Mouse (Mus musculus): ENCODE data around the gene Iffo1. TPM values are rescaled to one million over a fixed set of nuclear protein-coding genes. Genes with fewer than 3 reads are reported as not detected.
A peak's percentile ranks its signal among the peaks of the same experiment; 100 is the strongest.

Iffo1 gene
- polyA plus RNA-seq, 1 experiment from 2014 or later = 11.9 TPM

- 0% methylated on average over 39 of the region's 39 CpGs for WGBS
- Histone ChIP-seq H3K9me3 (replicated peaks) (no peaks in the 10 kb centered on the region), H3K9ac (peak overlapping the region; percentile 99), H3K4me2 (peak overlapping the region; percentile 98), H3K27me3 (no peaks in the 10 kb centered on the region), H3K36me3 (ENCODE audit: poor library complexity, severe bottlenecking) (peaks cover 70% of the 10 kb centered on the region), H3K4me3 (peak overlapping the region; percentile 96), H3K4me1 (peaks cover 64% of the 10 kb centered on the region), H3K27ac (peak overlapping the region; percentile 89)
- ATAC-seq = peak; percentile 39
These were observed 19.8 kb downstream of the Iffo1 start for GRCm38 (mm10) chr6:125164672-125165327.

- Histone ChIP-seq H3K27ac (peak overlapping the region; percentile 89), H3K9ac (peak overlapping the region; percentile 99), H3K4me2 (peak overlapping the region; percentile 98), H3K4me1 (peaks cover 59% of the 10 kb centered on the region), H3K27me3 (no peaks in the 10 kb centered on the region), H3K36me3 (ENCODE audit: poor library complexity, severe bottlenecking) (peaks cover 70% of the 10 kb centered on the region), H3K9me3 (replicated peaks) (no peaks in the 10 kb centered on the region), H3K4me3 (peak overlapping the region; percentile 96)
- peak; percentile 93 for ATAC-seq
- 2% methylated on average over 36 of the region's 36 CpGs for WGBS
These were observed 20.4 kb downstream of the Iffo1 start for GRCm38 (mm10) chr6:125165328-125165891.

DNA sequence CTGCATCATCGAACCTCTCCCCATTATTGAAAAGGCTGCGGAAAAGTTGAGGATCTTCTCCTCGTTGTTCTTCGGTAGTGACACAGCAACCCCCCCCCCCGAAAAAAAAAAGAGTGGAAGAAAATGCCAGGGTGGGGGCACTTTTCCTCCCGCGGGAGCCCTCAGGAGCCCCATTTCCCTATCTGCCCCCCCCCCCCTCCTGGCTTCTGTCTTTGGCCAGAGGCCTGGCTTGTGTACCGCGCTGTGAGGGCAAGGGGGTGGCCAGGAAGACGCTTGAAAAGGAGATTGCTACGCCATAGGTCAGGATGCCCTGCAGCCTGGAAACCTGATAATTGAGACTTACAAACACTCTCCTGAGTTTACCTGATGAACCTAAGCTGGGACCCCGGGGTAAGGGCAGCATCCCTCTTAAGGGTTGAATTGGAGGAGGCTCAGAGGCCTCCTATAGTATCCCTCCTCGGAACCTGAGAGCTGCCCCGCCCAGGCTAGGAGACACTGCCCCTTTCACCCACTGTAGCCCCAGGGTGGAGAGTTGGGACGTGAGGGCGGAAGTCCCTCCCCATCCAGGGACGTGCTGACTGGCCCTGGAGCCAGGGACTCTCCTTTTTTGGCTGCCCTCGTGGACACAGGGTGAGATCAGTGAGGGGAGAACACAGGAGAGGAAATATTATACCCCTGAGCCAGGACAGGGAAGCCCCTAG is 21.2 kb downstream of the Iffo1 start, which contains the start of gene Gapdh:
Gene Gapdh, minus strand, starts transcription at position 417 of the 701 bp plus-strand sequence.
- peak within 1 kb of the TSS; percentile 98 for H3K4me2 ChIP-seq
- WGBS = under 1% methylated on average over 17 of the region's 18 CpGs
- peak; percentile 4; the same call in 1 of the 2 replicates for ATAC-seq
- peak within 1 kb of the TSS; percentile 99 for H3K9ac ChIP-seq
- no peaks in the 10 kb centered on the region for H3K27me3 ChIP-seq
- peak within 1 kb of the TSS; percentile 89 for H3K27ac ChIP-seq
- H3K4me3 ChIP-seq = peak within 1 kb of the TSS; percentile 96
- peaks cover 52% of the 10 kb centered on the region for H3K4me1 ChIP-seq
- no peaks in the 10 kb centered on the region for H3K9me3 ChIP-seq (replicated peaks)
- H3K36me3 ChIP-seq (ENCODE audit: poor library complexity, severe bottlenecking) = peaks cover 70% of the 10 kb centered on the region

DNA sequence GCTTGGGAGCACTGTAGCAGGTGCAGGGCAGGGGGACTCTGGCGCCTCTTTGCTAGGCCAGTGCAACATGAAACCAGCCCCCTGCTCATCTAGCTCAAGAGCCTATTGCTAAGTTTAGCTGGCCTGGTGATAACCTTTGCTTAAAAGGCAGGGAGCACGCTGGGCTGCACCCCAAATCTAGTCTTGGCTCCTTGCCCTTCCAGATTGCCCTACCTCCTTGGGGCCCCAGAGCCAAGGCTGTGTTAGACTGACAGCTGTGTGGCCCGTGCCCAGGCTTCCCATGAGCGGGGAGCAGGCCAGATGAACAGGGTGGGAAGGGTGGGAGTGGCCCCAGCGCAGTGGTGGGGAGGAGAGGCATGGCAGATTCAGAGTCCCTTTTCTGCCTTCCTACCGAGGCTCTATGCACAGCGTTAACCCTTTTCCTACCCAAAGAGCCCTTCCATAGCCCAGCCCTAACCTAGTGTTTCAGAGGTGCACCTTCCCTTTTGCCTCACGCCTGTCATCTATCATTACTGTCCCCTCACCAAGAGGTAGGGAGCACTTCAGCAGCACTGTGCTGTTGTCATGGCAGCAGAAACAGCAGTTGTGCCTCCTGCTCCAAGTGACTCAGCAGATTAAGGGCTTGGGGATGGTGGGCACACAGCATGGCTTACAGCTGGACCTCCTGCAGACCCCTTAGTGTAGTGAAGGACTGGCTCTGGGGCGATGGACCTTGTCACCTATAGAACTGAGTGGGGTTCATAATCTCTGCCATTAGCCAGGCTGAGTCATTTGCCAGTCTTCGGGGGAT is 22.0 kb downstream of the Iffo1 start:
- Histone ChIP-seq H3K27ac (peak overlapping the region; percentile 89), H3K4me2 (peak overlapping the region; percentile 98), H3K9ac (peak overlapping the region; percentile 99), H3K4me3 (peak overlapping the region; percentile 96), H3K27me3 (no peaks in the 10 kb centered on the region), H3K9me3 (replicated peaks) (no peaks in the 10 kb centered on the region), H3K4me1 (peaks cover 45% of the 10 kb centered on the region), H3K36me3 (ENCODE audit: poor library complexity, severe bottlenecking) (peaks cover 72% of the 10 kb centered on the region)
- WGBS = 11% methylated on average over 10 of the region's 10 CpGs
- ATAC-seq = no peak

- H3K36me3 ChIP-seq (ENCODE audit: poor library complexity, severe bottlenecking) = peaks cover 72% of the 10 kb centered on the region
- H3K27me3 ChIP-seq = no peaks in the 10 kb centered on the region
- H3K4me2 ChIP-seq = no peak overlapping the region
- no peak for ATAC-seq
- 89% methylated on average over 14 of the region's 14 CpGs for WGBS
- H3K27ac ChIP-seq = no peak overlapping the region
- H3K4me3 ChIP-seq = no peak overlapping the region
- H3K9me3 ChIP-seq (replicated peaks) = no peaks in the 10 kb centered on the region
- H3K9ac ChIP-seq = no peak overlapping the region
- H3K4me1 ChIP-seq = peaks cover 38% of the 10 kb centered on the region
These were observed 23.0 kb downstream of the Iffo1 start for GRCm38 (mm10) chr6:125168086-125168485.

DNA sequence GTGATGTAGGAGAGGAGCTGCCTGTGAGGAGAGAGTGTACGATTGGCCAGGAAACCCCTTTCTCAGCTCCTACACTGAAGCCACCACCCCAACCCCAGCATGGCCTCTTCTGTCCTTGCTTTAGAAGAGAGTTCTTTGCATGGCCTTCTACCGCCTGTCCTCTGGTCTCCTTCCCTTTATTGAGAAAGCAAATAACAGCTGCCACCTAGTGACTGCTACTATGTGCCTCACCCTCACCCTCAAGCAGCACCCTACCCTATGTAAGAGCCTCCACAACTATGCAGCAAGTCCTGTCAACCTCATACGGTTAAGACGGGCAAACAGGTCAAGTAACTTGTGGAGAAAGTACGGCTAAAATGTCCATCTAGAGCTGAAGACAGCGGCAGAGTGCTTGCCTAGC is 25.2 kb downstream of the Iffo1 start:
- Histone ChIP-seq H3K27ac (no peak overlapping the region), H3K4me1 (peaks cover 24% of the 10 kb centered on the region), H3K9me3 (replicated peaks) (no peaks in the 10 kb centered on the region), H3K27me3 (no peaks in the 10 kb centered on the region), H3K4me3 (no peak overlapping the region), H3K9ac (no peak overlapping the region), H3K36me3 (ENCODE audit: poor library complexity, severe bottlenecking) (peaks cover 82% of the 10 kb centered on the region), H3K4me2 (no peak overlapping the region)
- 81% methylated on average over 6 of the region's 6 CpGs for WGBS
- no peak for ATAC-seq

- H3K27ac ChIP-seq = no peak overlapping the region
- ATAC-seq = no peak
These were observed 27.4 kb downstream of the Iffo1 start for GRCm38 (mm10) chr6:125172474-125172873.

GRCm38 (mm10) chr6:125173256-125173655 is 28.2 kb downstream of the Iffo1 start:
- no peaks in the 10 kb centered on the region for H3K27me3 ChIP-seq
- no peaks in the 10 kb centered on the region for H3K9me3 ChIP-seq (replicated peaks)
- H3K9ac ChIP-seq = no peak overlapping the region
- peaks cover 100% of the 10 kb centered on the region for H3K36me3 ChIP-seq (ENCODE audit: poor library complexity, severe bottlenecking)
- no peak for ATAC-seq
- no peak overlapping the region for H3K27ac ChIP-seq
- WGBS = 93% methylated on average over 7 of the region's 7 CpGs
- H3K4me3 ChIP-seq = no peak overlapping the region
- no peaks in the 10 kb centered on the region for H3K4me1 ChIP-seq
- H3K4me2 ChIP-seq = no peak overlapping the region

More at GRCm38 (mm10) chr6:125172474-125172873, 27.4 kb downstream of the Iffo1 start:
- 86% methylated on average over 2 of the region's 2 CpGs for WGBS
- Histone ChIP-seq H3K4me3 (no peak overlapping the region), H3K9me3 (replicated peaks) (no peaks in the 10 kb centered on the region), H3K4me2 (no peak overlapping the region), H3K4me1 (peaks cover 6% of the 10 kb centered on the region), H3K9ac (no peak overlapping the region), H3K27me3 (no peaks in the 10 kb centered on the region), H3K36me3 (ENCODE audit: poor library complexity, severe bottlenecking) (peaks cover 100% of the 10 kb centered on the region)

- Histone ChIP-seq H3K9ac (no peak overlapping the region), H3K4me3 (no peak overlapping the region)
- 93% methylated on average over 5 of the region's 5 CpGs for WGBS
These were observed 30.4 kb downstream of the Iffo1 start for GRCm38 (mm10) chr6:125175469-125175868.

DNA sequence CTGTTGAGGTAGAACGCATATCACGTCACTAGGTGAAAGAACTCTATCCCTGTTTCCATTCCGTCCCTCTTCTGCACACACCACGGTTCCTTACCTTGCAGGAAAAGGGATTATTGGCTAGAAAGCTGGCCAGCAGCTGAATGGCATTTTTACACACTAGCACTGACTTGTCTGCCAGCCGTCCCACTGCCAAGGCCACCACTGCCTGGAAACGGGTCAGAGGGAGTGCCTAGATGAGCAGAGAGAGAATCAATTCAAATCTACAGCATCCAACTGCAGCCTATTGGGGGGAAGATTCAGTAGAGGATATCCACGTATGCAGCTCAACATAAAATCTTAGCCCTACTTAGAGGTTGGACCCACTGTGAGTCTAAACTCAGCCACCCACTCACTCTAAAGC is 34.6 kb downstream of the Iffo1 start:
- no peaks in the 10 kb centered on the region for H3K9me3 ChIP-seq (replicated peaks)
- H3K27me3 ChIP-seq = no peaks in the 10 kb centered on the region
- no peaks in the 10 kb centered on the region for H3K4me1 ChIP-seq
- 92% methylated on average over 7 of the region's 7 CpGs for WGBS
- H3K9ac ChIP-seq = no peak overlapping the region
- no peak for ATAC-seq
- peaks cover 99% of the 10 kb centered on the region for H3K36me3 ChIP-seq (ENCODE audit: poor library complexity, severe bottlenecking)
- no peak overlapping the region for H3K27ac ChIP-seq
- H3K4me3 ChIP-seq = no peak overlapping the region
- no peak overlapping the region for H3K4me2 ChIP-seq

More at GRCm38 (mm10) chr6:125175469-125175868, 30.4 kb downstream of the Iffo1 start:
- no peak overlapping the region for H3K27ac ChIP-seq
- peaks cover 100% of the 10 kb centered on the region for H3K36me3 ChIP-seq (ENCODE audit: poor library complexity, severe bottlenecking)
- no peaks in the 10 kb centered on the region for H3K27me3 ChIP-seq
- H3K9me3 ChIP-seq (replicated peaks) = no peaks in the 10 kb centered on the region
- ATAC-seq = no peak
- H3K4me2 ChIP-seq = no peak overlapping the region
- no peaks in the 10 kb centered on the region for H3K4me1 ChIP-seq

GRCm38 (mm10) chr6:125182133-125182532 is 37.1 kb downstream of the Iffo1 start:
- H3K36me3 ChIP-seq (ENCODE audit: poor library complexity, severe bottlenecking) = peaks cover 99% of the 10 kb centered on the region
- no peak for ATAC-seq
- no peaks in the 10 kb centered on the region for H3K4me1 ChIP-seq
- H3K27me3 ChIP-seq = no peaks in the 10 kb centered on the region
- no peak overlapping the region for H3K27ac ChIP-seq
- WGBS = 86% methylated on average over 5 of the region's 5 CpGs
- H3K9me3 ChIP-seq (replicated peaks) = no peaks in the 10 kb centered on the region
- no peak overlapping the region for H3K9ac ChIP-seq
- H3K4me3 ChIP-seq = no peak overlapping the region
- no peak overlapping the region for H3K4me2 ChIP-seq

Data from forebrain, embryonic 13.5 days (tissue).